Mouse (Mus musculus) adrenal gland, postnatal 0 days (tissue): Measurements from ENCODE around the gene Ccdc142. TPM values are rescaled to one million over a fixed set of nuclear protein-coding genes. Genes with fewer than 3 reads are reported as not detected.

ENCODE experiments used
- microRNA-seq: library from miRNA; unstranded; fragments of <30 nt; microRNA quantifications from one replicate; pipeline ENCODE4, GENCODE M21; 2016; ENCODE audit warnings: borderline replicate concordance; ENCODE audit not compliant: insufficient number of aligned reads
- polyA plus RNA-seq: library from polyadenylated mRNA; unstranded; fragments of >200 nt; fragmentation: Nextera tagmentation; extraction: Ambion mirVana; gene quantifications from 2 replicates; pipeline ENCODE4 v1.2.1, GENCODE M21; 2015

Gene Ccdc142
- 1.6 and 5.7 TPM in 2 replicates for polyA plus RNA-seq

DNA sequence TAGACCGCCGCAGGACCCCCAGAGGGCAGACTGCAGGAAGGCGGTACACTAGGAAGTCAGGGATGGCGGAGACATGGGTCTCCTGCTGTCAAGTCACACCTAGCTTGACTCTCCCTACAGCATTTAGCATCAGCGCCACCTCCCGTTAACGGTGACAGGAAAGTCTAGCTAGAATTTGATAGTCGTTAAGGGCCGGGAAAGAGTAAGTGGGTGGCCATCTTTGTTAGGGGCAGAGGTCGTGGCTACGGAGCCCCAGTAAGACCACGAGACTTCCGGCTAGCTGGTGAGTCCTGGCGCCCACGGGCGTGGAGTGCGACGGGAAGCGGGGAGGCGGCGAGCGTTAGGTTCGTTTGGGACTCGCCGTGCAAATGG lies at the start of gene Ccdc142, which contains the start of gene Gm42688:
Gene Ccdc142 (plus strand): TSS at position 286 of the 372 bp plus-strand sequence.
Gene Gm42688 (plus strand): TSS at position 302 of the 372 bp plus-strand sequence.

GRCm38 (mm10) chr6:83054074-83054851 lies 47.1 kb upstream of the Ccdc142 start, which contains the start of gene Aup1:
TSS of gene Aup1 (plus strand) at chr6:83054521.

DNA sequence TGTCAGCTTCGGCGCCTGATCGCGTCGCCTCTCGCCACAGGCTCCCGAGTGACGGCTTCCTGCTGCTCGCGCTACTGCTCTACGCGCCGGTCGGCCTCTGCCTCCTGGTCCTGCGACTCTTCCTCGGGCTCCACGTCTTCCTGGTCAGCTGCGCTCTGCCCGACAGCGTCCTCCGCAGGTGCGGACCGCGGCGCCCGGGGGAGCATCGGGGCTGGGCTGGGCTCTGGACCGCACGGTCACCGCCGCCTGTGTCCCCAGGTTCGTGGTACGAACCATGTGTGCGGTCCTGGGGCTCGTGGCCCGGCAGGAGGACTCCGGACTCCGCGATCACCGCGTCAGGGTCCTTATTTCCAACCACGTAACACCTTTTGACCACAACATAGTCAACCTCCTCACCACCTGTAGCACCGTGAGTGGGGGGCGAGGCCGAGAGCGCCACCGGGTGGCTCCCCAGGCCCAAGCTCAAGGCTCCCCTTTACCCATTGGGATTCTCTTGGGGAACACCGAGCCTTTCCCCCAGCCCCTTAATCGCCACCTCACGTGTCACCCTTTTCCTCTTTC lies 46.5 kb upstream of the Ccdc142 start, which contains the start of gene Htra2:
Gene Htra2 (minus strand): TSS at position 403 of the 561 bp plus-strand sequence.

GRCm38 (mm10) chr6:83057790-83058189 lies 43.6 kb upstream of the Ccdc142 start, which contains the start of gene Dqx1:
TSS of gene Dqx1 (plus strand) at chr6:83057844.

GRCm38 (mm10) chr6:83070247-83070310 lies 31.3 kb upstream of the Ccdc142 start, which contains the start of gene Tlx2:
TSS of gene Tlx2 (minus strand) at chr6:83070293.

DNA sequence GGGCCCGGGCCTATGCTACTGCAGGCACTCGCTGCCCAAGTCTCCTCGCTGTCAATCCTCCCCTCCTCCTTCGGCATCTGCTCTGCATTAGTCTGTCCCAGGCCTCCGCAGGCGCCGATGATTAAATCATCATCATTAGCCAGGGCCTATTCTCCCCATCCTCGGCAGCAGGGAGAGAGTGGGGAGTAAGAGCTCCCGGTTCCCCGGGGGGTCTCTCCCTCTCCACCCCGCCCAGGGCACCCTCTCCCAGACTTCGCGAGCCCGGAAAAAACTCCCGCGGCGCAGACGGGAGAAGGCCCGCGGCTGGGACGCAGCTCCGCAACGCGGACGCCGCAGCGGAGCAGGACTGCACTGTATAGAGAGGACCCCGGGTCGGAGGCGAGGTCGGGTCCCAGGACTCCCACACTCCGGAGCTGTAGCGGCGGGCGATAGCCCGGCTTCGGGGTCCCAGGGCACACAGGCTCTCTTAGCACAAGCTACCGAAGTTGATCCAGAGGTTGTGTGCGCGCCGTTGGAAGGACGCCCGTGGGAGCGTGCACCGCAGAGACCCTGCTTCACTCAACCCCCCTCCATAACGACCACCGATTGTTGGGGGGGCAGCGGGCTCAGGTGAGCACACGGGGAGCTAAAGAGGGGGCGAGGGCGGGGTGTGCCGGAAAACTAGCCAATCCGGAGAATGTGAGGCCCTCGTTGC lies 23.6 kb upstream of the Ccdc142 start, which contains the start of gene Pcgf1:
Gene Pcgf1 (plus strand): TSS at position 240 of the 694 bp plus-strand sequence.

DNA sequence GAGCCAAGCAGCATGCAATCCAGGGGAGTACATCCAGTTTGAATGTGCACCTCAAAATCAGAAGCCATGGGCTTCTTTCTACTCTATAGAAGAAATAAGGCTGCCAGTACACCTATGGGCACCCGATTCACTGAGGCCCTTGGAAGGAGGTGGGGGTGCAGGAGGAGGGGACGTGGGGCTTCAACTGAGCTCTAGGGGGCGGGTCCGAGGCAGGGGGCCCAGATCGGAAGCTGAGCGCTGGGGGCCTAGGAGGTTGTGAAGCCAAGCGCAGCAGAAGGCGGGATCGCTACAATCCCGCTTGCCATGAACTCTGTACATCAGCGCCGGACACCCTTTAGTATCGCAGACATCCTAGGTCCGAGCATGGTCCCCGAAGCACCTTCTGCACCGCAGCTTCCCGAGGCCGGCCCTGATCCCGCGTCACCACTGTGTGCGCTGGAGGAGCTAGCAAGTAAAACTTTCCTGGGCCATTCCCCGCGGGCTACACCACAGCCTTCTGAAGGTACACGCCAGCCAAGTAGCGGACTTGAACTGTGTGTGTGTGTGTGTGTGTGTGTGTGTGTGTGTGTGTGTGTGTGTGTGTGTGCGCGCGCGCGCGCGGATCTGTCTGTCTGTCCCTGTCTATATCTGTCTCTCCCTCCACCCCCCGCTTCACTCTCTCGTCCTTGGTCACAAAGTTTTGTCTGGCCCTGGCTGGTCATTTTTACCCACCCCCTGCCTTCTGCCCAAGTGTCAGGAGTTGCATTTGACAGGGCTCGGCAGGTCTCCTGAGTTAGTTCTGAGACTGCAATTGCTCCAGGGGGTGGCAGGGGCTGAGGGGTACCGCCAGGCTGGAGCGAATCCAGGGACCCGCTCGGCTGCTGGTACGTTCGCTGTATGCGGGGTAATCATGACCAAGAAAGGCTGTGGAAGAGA lies 15.0 kb upstream of the Ccdc142 start, which contains the start of gene Lbx2:
Gene Lbx2 (plus strand): TSS at position 247 of the 915 bp plus-strand sequence.

DNA sequence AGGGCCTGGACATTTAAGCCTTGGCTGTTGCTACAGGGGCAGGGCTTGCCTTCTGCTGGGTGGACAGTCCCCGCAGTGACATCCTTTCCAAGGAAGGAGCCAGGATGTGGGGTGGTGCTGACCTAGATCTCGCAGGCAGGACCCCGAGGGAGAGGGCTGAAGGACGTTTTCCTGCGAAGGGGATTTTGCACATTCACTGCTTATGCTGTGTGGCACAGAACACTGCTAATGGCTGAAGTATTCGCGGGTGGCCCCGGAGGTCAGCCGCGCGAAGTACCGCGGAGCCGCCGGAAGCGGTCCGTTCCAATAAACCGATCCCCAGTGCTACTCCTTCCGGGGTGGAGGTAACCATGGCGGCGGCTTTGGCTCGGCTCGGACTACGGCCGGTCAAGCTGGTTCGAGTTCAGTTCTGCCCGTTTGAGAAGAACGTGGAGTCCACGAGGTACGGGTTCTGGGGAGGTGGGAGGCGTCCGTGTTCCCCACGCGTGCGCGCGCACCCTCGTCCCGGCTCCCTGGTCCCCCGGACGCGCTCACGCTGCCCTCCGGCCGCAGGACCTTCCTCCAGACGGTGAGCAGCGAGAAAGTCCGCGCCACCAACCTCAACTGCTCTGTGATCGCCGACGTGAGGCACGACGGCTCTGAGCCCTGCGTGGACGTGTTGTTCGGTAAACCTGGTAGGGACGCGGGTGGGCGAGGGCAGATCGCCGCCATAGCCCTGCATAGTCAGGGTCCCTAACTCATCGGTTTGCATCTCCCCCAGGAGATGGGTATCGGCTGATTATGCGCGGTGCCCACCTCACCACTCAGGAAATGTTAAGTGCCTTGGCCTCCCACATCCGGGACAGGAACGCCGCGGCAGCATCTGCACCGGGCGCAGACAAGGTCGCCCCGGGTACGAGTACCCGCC lies 7.6 kb downstream of the Ccdc142 start, which contains the start of gene Mrpl53:
Gene Mrpl53 (plus strand): TSS at position 279 of the 907 bp plus-strand sequence.

GRCm38 (mm10) chr6:83115011-83115671 lies 13.7 kb downstream of the Ccdc142 start, which contains the start of gene Mogs:
TSS of gene Mogs (plus strand) at chr6:83115496.

DNA sequence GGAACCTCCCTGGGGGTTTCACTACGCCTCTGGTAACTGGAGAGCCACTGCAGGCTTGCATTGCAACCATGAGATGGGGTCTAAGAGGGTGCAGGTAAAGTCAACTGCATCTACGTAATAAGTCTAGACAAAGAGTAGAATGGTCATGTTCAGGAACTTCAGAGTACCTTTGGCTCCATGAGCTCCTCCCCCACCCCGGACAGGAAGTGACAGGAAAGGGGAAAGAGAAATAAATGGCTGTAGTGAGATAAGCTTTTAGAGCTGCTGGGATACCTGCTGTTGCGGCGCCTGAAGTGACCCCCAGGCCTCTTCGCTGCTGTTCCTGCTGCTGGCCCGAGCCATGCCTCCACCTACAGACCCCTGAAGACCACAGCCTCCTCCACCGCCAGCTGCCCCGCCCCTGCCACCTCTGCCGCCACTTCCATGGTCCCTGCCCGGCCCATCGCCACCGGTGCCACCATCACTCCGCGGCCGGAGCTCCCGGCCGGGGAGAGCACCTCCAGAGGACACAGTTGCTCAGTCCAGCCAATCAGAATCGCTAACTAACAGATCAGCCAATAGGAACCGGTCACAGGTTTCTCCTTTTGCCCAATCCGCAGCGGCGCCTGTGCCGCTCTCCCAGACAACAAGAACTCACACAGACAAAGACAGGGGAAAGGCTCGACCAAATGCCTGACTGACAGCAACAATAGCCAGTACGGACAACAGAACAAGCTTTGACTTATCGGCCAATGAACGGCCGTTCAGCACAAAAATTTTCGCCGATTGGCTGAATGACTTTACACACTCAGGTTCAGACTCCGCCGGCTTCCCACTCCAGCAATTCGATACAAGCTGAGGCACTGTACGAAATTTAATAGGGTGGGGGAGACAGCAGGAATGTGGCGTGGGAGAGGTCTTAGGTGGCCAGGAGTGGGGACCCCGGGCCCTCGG lies 19.8 kb downstream of the Ccdc142 start, which contains the start of gene Wbp1:
Gene Wbp1 (minus strand): TSS at position 630 of the 933 bp plus-strand sequence.

GRCm38 (mm10) chr6:83125331-83125730 lies 23.9 kb downstream of the Ccdc142 start, which contains the start of gene Ino80b:
TSS of gene Ino80b (minus strand) at chr6:83125431.

DNA sequence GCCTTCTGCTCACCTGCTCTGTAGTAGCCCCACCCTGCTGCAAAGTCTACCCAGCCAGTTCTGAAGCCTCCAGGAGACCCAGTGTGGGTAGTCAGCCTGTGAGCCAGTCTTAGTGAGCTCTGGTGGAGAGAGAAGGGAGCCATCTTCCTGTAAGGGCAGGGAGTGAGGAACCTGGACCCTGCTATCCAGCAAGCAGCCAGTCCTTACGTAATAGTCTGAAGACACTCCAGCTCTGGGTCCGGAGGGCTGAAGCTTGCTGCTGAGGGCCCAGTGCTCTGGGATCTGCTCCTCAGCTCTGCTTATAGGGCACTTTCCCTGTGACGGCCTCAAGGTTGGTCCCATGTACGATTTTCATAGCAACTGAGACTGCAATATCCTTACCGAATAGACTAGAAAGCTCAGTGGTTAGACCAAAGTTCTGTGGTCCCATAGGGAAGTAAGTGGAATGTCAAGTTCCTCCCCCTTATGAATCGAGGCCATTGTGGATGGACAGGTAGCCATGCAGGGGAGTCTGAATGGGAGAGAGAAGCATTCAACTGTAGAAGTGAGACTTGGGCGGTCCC lies 33.6 kb downstream of the Ccdc142 start, which contains the start of gene Rtkn:
Gene Rtkn (plus strand): TSS at position 513 of the 563 bp plus-strand sequence.

DNA sequence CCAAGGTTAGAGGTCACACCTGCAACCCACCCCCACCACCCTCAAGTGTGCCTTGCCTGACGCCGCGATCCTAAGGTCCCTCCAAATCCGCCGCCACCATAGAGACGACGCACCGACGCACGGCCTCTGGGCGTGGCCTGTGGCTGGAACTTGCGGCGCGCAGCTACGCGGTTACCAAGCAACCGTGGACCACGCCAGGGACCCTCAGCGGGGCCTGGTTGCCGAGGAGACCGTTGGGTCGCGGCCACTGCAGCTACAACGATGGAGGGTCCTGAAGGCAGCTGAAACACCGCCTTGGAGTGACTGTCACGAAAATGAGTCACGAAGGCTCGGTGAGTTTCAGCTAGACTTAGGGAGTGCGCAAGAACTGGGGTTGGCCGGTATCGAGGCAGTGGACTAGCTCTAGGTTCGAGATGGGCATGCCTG lies 54.9 kb downstream of the Ccdc142 start, which contains the start of the genes Wdr54 and 1700003E16Rik:
Gene Wdr54 (minus strand): TSS at position 139 of the 426 bp plus-strand sequence.
Gene 1700003E16Rik (plus strand): TSS at position 146 of the 426 bp plus-strand sequence.

Small RNAs within 50 kb of the gene (microRNA-seq; reads per million reads assigned to microRNA genes)
- gene Mir3470a, result not detected

Other genes starting within 250 kb of the Ccdc142 start
- gene Sema4f, start 161.8 kb upstream of the Ccdc142 start, polyA plus RNA-seq, result 1.8 and 6.6 TPM in 2 replicates
- gene M1ap, start 154.7 kb upstream of the Ccdc142 start, polyA plus RNA-seq, result 0.95 and 1.8 TPM in 2 replicates
- gene Dok1, start 68.1 kb upstream of the Ccdc142 start, polyA plus RNA-seq, result 10.4 and 13.8 TPM in 2 replicates
- 8.0 and 10.3 TPM in 2 replicates for gene Loxl3, start 67.4 kb upstream of the Ccdc142 start, polyA plus RNA-seq
- gene Aup1, start 47.1 kb upstream of the Ccdc142 start, polyA plus RNA-seq, result 125 and 198 TPM in 2 replicates
- gene Htra2, start 46.3 kb upstream of the Ccdc142 start, polyA plus RNA-seq, result 72.7 and 85.4 TPM in 2 replicates
- gene Dqx1, start 43.8 kb upstream of the Ccdc142 start, polyA plus RNA-seq, result 2.2 and 2.9 TPM in 2 replicates
- gene Tlx2, start 31.3 kb upstream of the Ccdc142 start, polyA plus RNA-seq, result 47.4 and 57.0 TPM in 2 replicates
- 77.1 and 86.5 TPM in 2 replicates for gene Pcgf1, start 23.7 kb upstream of the Ccdc142 start, polyA plus RNA-seq
- 32.9 and 50.3 TPM in 2 replicates for gene Lbx2, start 15.2 kb upstream of the Ccdc142 start, polyA plus RNA-seq
- gene Gm42688, start within 50 bp of the Ccdc142 start, polyA plus RNA-seq, result 2.5 and 5.4 TPM in 2 replicates
- 177 and 257 TPM in 2 replicates for gene Mrpl53, start 7.4 kb downstream of the Ccdc142 start, polyA plus RNA-seq
- 25.9 and 42.3 TPM in 2 replicates for gene Mogs, start 13.9 kb downstream of the Ccdc142 start, polyA plus RNA-seq
- gene Wbp1, start 20.0 kb downstream of the Ccdc142 start, polyA plus RNA-seq, result 78.7 and 93.8 TPM in 2 replicates
- gene Ino80b, start 23.8 kb downstream of the Ccdc142 start, polyA plus RNA-seq, result 13.7 and 17.2 TPM in 2 replicates
- gene Rtkn, start 33.9 kb downstream of the Ccdc142 start, polyA plus RNA-seq, result 16.9 and 27.2 TPM in 2 replicates
- 2.9 and 4.3 TPM in 2 replicates for gene Wdr54, start 54.8 kb downstream of the Ccdc142 start, polyA plus RNA-seq
- 0.41 and 0.72 TPM in 2 replicates for gene 1700003E16Rik, start 54.8 kb downstream of the Ccdc142 start, polyA plus RNA-seq
- gene Dctn1, start 64.3 kb downstream of the Ccdc142 start, polyA plus RNA-seq, result 60.7 and 63.9 TPM in 2 replicates
- 0.12 TPM in 1 of 2 replicates, not detected in the other for gene Slc4a5, start 118.2 kb downstream of the Ccdc142 start, polyA plus RNA-seq
- gene Mthfd2, start 224.3 kb downstream of the Ccdc142 start, polyA plus RNA-seq, result 18.6 and 19.4 TPM in 2 replicates
- gene Mob1a, start 224.4 kb downstream of the Ccdc142 start, polyA plus RNA-seq, result 33.9 and 40.3 TPM in 2 replicates
- 308 and 352 TPM in 2 replicates for gene Bola3, start 247.5 kb downstream of the Ccdc142 start, polyA plus RNA-seq